Mouse (Mus musculus) adrenal gland, adult 2 months (tissue): ENCODE measurements around the gene Rbfox3. TPM values are rescaled to one million over a fixed set of nuclear protein-coding genes. Genes with fewer than 3 reads are reported as not detected.

Experiments used
- DNase-seq: peaks from one replicate; pipeline ENCODE4 v3.0.0; 2021
- polyA plus RNA-seq: library from polyadenylated mRNA; depleted of rRNA; stranded (reverse); fragments of >200 nt; gene quantifications from 2 replicates; pipeline ENCODE4 v1.2.3, GENCODE M21; 2012
- total RNA-seq, 2 experiments: library from RNA; stranded (reverse); gene quantifications; 2 replicates each; pipeline ENCODE4 v1.2.3; 2021

Rbfox3 gene
- total and polyA plus RNA-seq, 3 experiments = 3.3 to 7.8 (median 4.2) TPM

- no peak for DNase-seq
These were observed 29.5 kb downstream of the Rbfox3 start for GRCm38 (mm10) chr11:118881786-118882495.

GRCm38 (mm10) chr11:118879466-118880150 is 31.8 kb downstream of the Rbfox3 start:
- DNase-seq = no peak

GRCm38 (mm10) chr11:118878605-118879245 is 32.7 kb downstream of the Rbfox3 start:
- no peak for DNase-seq

GRCm38 (mm10) chr11:118875243-118875897 is 36.0 kb downstream of the Rbfox3 start:
- no peak for DNase-seq

- DNase-seq = no peak
These were observed 36.8 kb downstream of the Rbfox3 start for GRCm38 (mm10) chr11:118874487-118875095.

GRCm38 (mm10) chr11:118874022-118874421 is 37.4 kb downstream of the Rbfox3 start:
- no peak for DNase-seq

GRCm38 (mm10) chr11:118871527-118871926 is 39.9 kb downstream of the Rbfox3 start:
- DNase-seq = no peak

- DNase-seq = no peak
These were observed 48.0 kb downstream of the Rbfox3 start for GRCm38 (mm10) chr11:118863360-118863759.

GRCm38 (mm10) chr11:118861801-118862431 is 49.5 kb downstream of the Rbfox3 start:
- DNase-seq = no peak

- DNase-seq = no peak
These were observed 50.2 kb downstream of the Rbfox3 start for GRCm38 (mm10) chr11:118861246-118861645.

GRCm38 (mm10) chr11:118860812-118861211 is 50.6 kb downstream of the Rbfox3 start:
- no peak for DNase-seq

- DNase-seq = no peak
These were observed 51.6 kb downstream of the Rbfox3 start for GRCm38 (mm10) chr11:118859839-118860238.

GRCm38 (mm10) chr11:118858305-118858704 is 53.1 kb downstream of the Rbfox3 start:
- no peak for DNase-seq

GRCm38 (mm10) chr11:118851391-118851790 is 60.0 kb downstream of the Rbfox3 start:
- DNase-seq = no peak

GRCm38 (mm10) chr11:118847986-118848385 is 63.4 kb downstream of the Rbfox3 start:
- no peak for DNase-seq

- no peak for DNase-seq
These were observed 70.4 kb downstream of the Rbfox3 start for GRCm38 (mm10) chr11:118840992-118841391.

- no peak for DNase-seq
These were observed 73.2 kb downstream of the Rbfox3 start for GRCm38 (mm10) chr11:118838167-118838566.

GRCm38 (mm10) chr11:118836889-118837288 is 74.5 kb downstream of the Rbfox3 start:
- DNase-seq = no peak

GRCm38 (mm10) chr11:118832793-118833481 is 78.5 kb downstream of the Rbfox3 start:
- DNase-seq = no peak

GRCm38 (mm10) chr11:118831730-118832129 is 79.7 kb downstream of the Rbfox3 start:
- DNase-seq = no peak
